Mouse (Mus musculus) myocyte (in vitro differentiated cells): Measurements from ENCODE around the gene Pde4a. TPM values are rescaled to one million over a fixed set of nuclear protein-coding genes. Genes with fewer than 3 reads are reported as not detected.

Experiments
- H3K27me3 ChIP-seq: one replicate; pipeline ENCODE4 v1.6.1; 2011; ENCODE audit not compliant: control insufficient read depth, insufficient read depth, insufficient read length
- H3K36me3 ChIP-seq: one replicate; pipeline ENCODE4 v1.6.1; 2011; ENCODE audit not compliant: control insufficient read depth, insufficient read depth
- H3K4me2 ChIP-seq: one replicate; pipeline ENCODE4 v1.6.1; 2011; ENCODE audit warnings: low read depth, control low read depth
- H3K4me3 ChIP-seq: one replicate; pipeline ENCODE4 v1.5.1; 2011; ENCODE audit warnings: mild to moderate bottlenecking, control low read depth, moderate library complexity
- H3K79me2 ChIP-seq: one replicate; pipeline ENCODE4 v1.6.1; 2011; ENCODE audit not compliant: control insufficient read depth, insufficient read depth
- H3ac ChIP-seq: one replicate; pipeline ENCODE4 v1.6.1; 2011; ENCODE audit not compliant: control insufficient read depth, insufficient read length
- CEBPB ChIP-seq: IDR thresholded peaks from 2 replicates; pipeline ENCODE4 v1.6.1; 2011; ENCODE audit warnings: mild to moderate bottlenecking, moderate library complexity; ENCODE audit not compliant: poor library complexity, insufficient read depth, severe bottlenecking
- E2F4 ChIP-seq: IDR thresholded peaks from one replicate; pipeline ENCODE4 v1.6.1; 2011; ENCODE audit warnings: mild to moderate bottlenecking, control low read depth, moderate library complexity; ENCODE audit not compliant: insufficient read depth
- MAX ChIP-seq: IDR thresholded peaks from one replicate; pipeline ENCODE4 v1.6.1; 2011; ENCODE audit warnings: low read depth, mild to moderate bottlenecking, control low read depth
- MYOD1 ChIP-seq, 3 experiments: IDR thresholded peaks; one replicate each; pipeline ENCODE4 v1.6.1; 2011; ENCODE audit warnings: control low read depth in 2 of 3, low read depth in 2 of 3, mild to moderate bottlenecking in 2 of 3, moderate library complexity in 1 of 3; ENCODE audit not compliant: insufficient read length in 2 of 3, control insufficient read depth in 1 of 3
- MYOG ChIP-seq, 3 experiments: IDR thresholded peaks; one replicate each; pipeline ENCODE4 v1.6.1; 2011; ENCODE audit warnings: control low read depth in 2 of 3, low read depth in 2 of 3, mild to moderate bottlenecking in 2 of 3; ENCODE audit not compliant: insufficient read length in 2 of 3, control insufficient read depth in 1 of 3, insufficient read depth in 1 of 3
- POLR2A ChIP-seq: IDR thresholded peaks from one replicate; pipeline ENCODE4 v1.6.1; 2011; ENCODE audit warnings: low read depth, mild to moderate bottlenecking, control low read depth, moderate library complexity; ENCODE audit not compliant: insufficient read length
- POLR2AphosphoS2 ChIP-seq: IDR thresholded peaks from one replicate; pipeline ENCODE4 v1.6.1; 2011; ENCODE audit warnings: low read depth, control low read depth; ENCODE audit not compliant: insufficient read length
- REST ChIP-seq: IDR thresholded peaks from one replicate; pipeline ENCODE4 v1.6.1; 2011; ENCODE audit warnings: mild to moderate bottlenecking, control low read depth, moderate library complexity; ENCODE audit not compliant: insufficient read depth, insufficient read length
- SRF ChIP-seq: IDR thresholded peaks from one replicate; pipeline ENCODE4 v1.6.1; 2011; ENCODE audit warnings: low read depth; ENCODE audit not compliant: control insufficient read depth, insufficient read length
- TCF12 ChIP-seq: IDR thresholded peaks from one replicate; pipeline ENCODE4 v1.6.1; 2011; ENCODE audit warnings: mild to moderate bottlenecking, control low read depth; ENCODE audit not compliant: poor library complexity, insufficient read depth, severe bottlenecking
- TCF3 ChIP-seq: IDR thresholded peaks from one replicate; pipeline ENCODE4 v1.6.1; 2011; ENCODE audit warnings: low read depth, control low read depth; ENCODE audit not compliant: insufficient read length
- USF1 ChIP-seq: IDR thresholded peaks from one replicate; pipeline ENCODE4 v1.6.1; 2011; ENCODE audit warnings: low read depth, mild to moderate bottlenecking, control low read depth, moderate library complexity
- polyA plus RNA-seq: library from polyadenylated mRNA; unstranded; fragments of >200 nt; fragmentation: generic; extraction: Trizol; gene quantifications from one replicate; pipeline ENCODE4 v1.2.1, GENCODE M21; 2012; ENCODE audit warnings: missing spikeins

Gene Pde4a
- polyA plus RNA-seq, 1 experiment: 3.6 TPM

GRCm38 (mm10) chr9:21233805-21234204 is 68.3 kb downstream of the Pde4a start:
- Histone ChIP-seq H3K36me3 (no peaks in the 10 kb centered on the region), H3K27me3 (no peaks in the 10 kb centered on the region), H3K4me3 (no peak overlapping the region), H3K4me2 (no peak overlapping the region), H3ac (no peak overlapping the region), H3K79me2 (peaks cover 23% of the 10 kb centered on the region)
- TF ChIP-seq POLR2AphosphoS2 (no peak), REST (no peak), E2F4 (no peak), USF1 (no peak), TCF3 (no peak), MYOG (IDR thresholded peaks at IDR 0.05; ENCODE audit: control insufficient read depth in 1 of 3, insufficient read depth in 1 of 3, insufficient read length in 2 of 3, low read depth in 2 of 3) (no peak), CEBPB (no peak), SRF (no peak), MAX (no peak), MYOD1 (IDR thresholded peaks at IDR 0.05; ENCODE audit: control insufficient read depth in 1 of 3, insufficient read length in 2 of 3, low read depth in 2 of 3) (no peak), POLR2A (no peak), TCF12 (no peak)

- Histone ChIP-seq H3K4me2 (no peak overlapping the region), H3K79me2 (peaks cover 23% of the 10 kb centered on the region), H3K36me3 (no peaks in the 10 kb centered on the region), H3K4me3 (no peak overlapping the region), H3K27me3 (no peaks in the 10 kb centered on the region), H3ac (no peak overlapping the region)
- no peak for TF ChIP-seq MAX
- no peak for TF ChIP-seq MYOG (IDR thresholded peaks at IDR 0.05; ENCODE audit: control insufficient read depth in 1 of 3, insufficient read depth in 1 of 3, insufficient read length in 2 of 3, low read depth in 2 of 3)
- TF ChIP-seq POLR2AphosphoS2: no peak
- TF ChIP-seq TCF12: no peak
- TF ChIP-seq REST: no peak
- no peak for TF ChIP-seq CEBPB
- TF ChIP-seq E2F4: no peak
- no peak for TF ChIP-seq USF1
- no peak for TF ChIP-seq POLR2A
- TF ChIP-seq TCF3: no peak
- no peak for TF ChIP-seq MYOD1 (IDR thresholded peaks at IDR 0.05; ENCODE audit: control insufficient read depth in 1 of 3, insufficient read length in 2 of 3, low read depth in 2 of 3)
- TF ChIP-seq SRF: no peak
These were observed 69.8 kb downstream of the Pde4a start for GRCm38 (mm10) chr9:21235341-21235740.

- H3K4me3 ChIP-seq: peak overlapping the region; percentile 60
- H3K27me3 ChIP-seq: no peaks in the 10 kb centered on the region
- no peak overlapping the region for H3ac ChIP-seq
- no peaks in the 10 kb centered on the region for H3K36me3 ChIP-seq
- H3K79me2 ChIP-seq: peaks cover 23% of the 10 kb centered on the region
- peak overlapping the region; percentile 85 for H3K4me2 ChIP-seq
- TF ChIP-seq REST: no peak
- peak; percentile 7 for TF ChIP-seq POLR2A
These were observed 71.5 kb downstream of the Pde4a start for GRCm38 (mm10) chr9:21236991-21237367.

DNA sequence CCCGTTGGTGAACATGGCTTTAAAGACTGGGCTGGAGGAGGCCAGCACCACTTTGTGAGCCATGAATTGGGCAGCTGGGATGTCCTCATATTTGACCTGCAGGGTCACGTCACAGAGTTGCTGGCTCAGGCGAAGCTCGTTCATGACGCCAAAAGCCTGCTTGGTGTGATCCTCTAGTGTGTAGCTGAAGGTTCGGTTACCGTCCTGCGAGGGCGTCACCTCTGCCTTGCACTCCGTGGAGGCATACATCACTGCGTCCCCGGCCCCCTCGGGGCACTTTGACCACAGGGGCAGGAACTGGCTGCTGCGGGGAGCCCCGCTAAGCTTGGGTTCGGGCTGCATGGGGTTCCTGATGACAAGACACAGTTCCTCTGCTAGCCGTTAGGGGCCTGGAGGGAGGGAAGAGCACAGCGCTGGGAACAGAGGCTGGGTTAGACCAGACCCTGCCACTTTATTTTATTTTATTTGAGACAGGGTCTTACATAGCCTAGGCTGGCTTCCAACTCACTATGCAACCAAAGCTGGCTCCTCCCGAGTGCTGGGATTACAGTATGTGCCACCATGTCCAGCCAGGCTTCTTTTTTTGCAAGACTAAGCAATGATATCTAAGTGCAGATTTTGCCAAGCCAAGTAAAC is 72.0 kb downstream of the Pde4a start:
- Histone ChIP-seq H3K4me2 (peak overlapping the region; percentile 85), H3K27me3 (no peaks in the 10 kb centered on the region), H3ac (peak overlapping the region; percentile 40), H3K79me2 (peaks cover 23% of the 10 kb centered on the region), H3K36me3 (no peaks in the 10 kb centered on the region), H3K4me3 (peak overlapping the region; percentile 60)
- no peak for TF ChIP-seq POLR2A
- TF ChIP-seq TCF12: no peak
- TF ChIP-seq CEBPB: no peak
- no peak for TF ChIP-seq MYOG (IDR thresholded peaks at IDR 0.05; ENCODE audit: control insufficient read depth in 1 of 3, insufficient read depth in 1 of 3, insufficient read length in 2 of 3, low read depth in 2 of 3)
- TF ChIP-seq REST: no peak
- no peak for TF ChIP-seq USF1
- no peak for TF ChIP-seq TCF3
- TF ChIP-seq POLR2AphosphoS2: no peak
- TF ChIP-seq MAX: no peak
- no peak for TF ChIP-seq MYOD1 (IDR thresholded peaks at IDR 0.05; ENCODE audit: control insufficient read depth in 1 of 3, insufficient read length in 2 of 3, low read depth in 2 of 3)
- no peak for TF ChIP-seq SRF
- TF ChIP-seq E2F4: no peak
